Mouse (Mus musculus) heart, embryonic 12.5 days (tissue): Measurements from ENCODE around the gene Rnf167. TPM values are rescaled to one million over a fixed set of nuclear protein-coding genes. Genes with fewer than 3 reads are reported as not detected.

Experiments used
- ATAC-seq: fragments of 200-750 bp; cut with Nextera tagmentation; 2 replicates; pipeline ENCODE4 v1.8.0; 2017; ENCODE audit warnings: moderate TSS enrichment, moderate library complexity; ENCODE audit not compliant: insufficient number of reproducible peaks, low FRiP score
- H3K27ac ChIP-seq: fragments of 300-500 bp; sonication (generic); 2 replicates; pipeline ENCODE4 v1.5.1; 2016; ENCODE audit warnings: mild to moderate bottlenecking, moderate library complexity; ENCODE audit not compliant: poor library complexity, severe bottlenecking
- H3K27me3 ChIP-seq: fragments of 300-500 bp; sonication (generic); replicated peaks from 2 replicates; pipeline ENCODE4 v1.6.1; 2016; ENCODE audit warnings: mild to moderate bottlenecking, moderate library complexity
- H3K36me3 ChIP-seq: fragments of 300-500 bp; sonication (generic); 2 replicates; pipeline ENCODE4 v1.6.1; 2016; ENCODE audit warnings: mild to moderate bottlenecking, moderate library complexity
- H3K4me1 ChIP-seq: fragments of 300-500 bp; sonication (generic); replicated peaks from 2 replicates; pipeline ENCODE4 v1.6.1; 2016; ENCODE audit warnings: mild to moderate bottlenecking
- H3K4me2 ChIP-seq: fragments of 300-500 bp; sonication (generic); 2 replicates; pipeline ENCODE4 v1.6.1; 2016; ENCODE audit warnings: mild to moderate bottlenecking, moderate library complexity
- H3K4me3 ChIP-seq: fragments of 300-500 bp; sonication (generic); 2 replicates; pipeline ENCODE4 v1.5.1; 2016; ENCODE audit warnings: mild to moderate bottlenecking
- H3K9ac ChIP-seq: fragments of 300-500 bp; sonication (generic); 2 replicates; pipeline ENCODE4 v1.6.1; 2016; ENCODE audit warnings: mild to moderate bottlenecking, moderate library complexity
- H3K9me3 ChIP-seq: fragments of 300-500 bp; sonication (generic); replicated peaks from 2 replicates; pipeline ENCODE4 v1.6.1; 2016; ENCODE audit warnings: mild to moderate bottlenecking, moderate library complexity
- WGBS: fragments of 180-500 bp; shearing (Covaris S2); methylation state at CpG from one replicate; pipeline ENCODE4 v1.1.7; 2016; 5-methylcytosine and 5-hydroxymethylcytosine counted together
- polyA plus RNA-seq: library from polyadenylated mRNA; unstranded; fragments of >200 nt; fragmentation: Nextera tagmentation; extraction: Ambion mirVana; gene quantifications from 2 replicates; pipeline ENCODE4 v1.2.1, GENCODE M21; 2016

Rnf167 gene
- polyA plus RNA-seq, 1 experiment from 2014 or later: 67.4 TPM

- under 1% methylated on average over 61 of the region's 61 CpGs for WGBS
- Histone ChIP-seq H3K9ac (peak overlapping the region; percentile 94), H3K4me1 (peaks cover 61% of the 10 kb centered on the region), H3K27ac (peak overlapping the region; percentile 96), H3K4me3 (peak overlapping the region; percentile 78), H3K36me3 (peaks cover 38% of the 10 kb centered on the region), H3K4me2 (peak overlapping the region; percentile 82), H3K27me3 (no peaks in the 10 kb centered on the region), H3K9me3 (no peaks in the 10 kb centered on the region)
- peak; percentile 40 for ATAC-seq
Observed at GRCm38 (mm10) chr11:70655571-70656455, 8.8 kb downstream of the Rnf167 start.

GRCm38 (mm10) chr11:70656456-70656927 is 9.5 kb downstream of the Rnf167 start:
- WGBS: 4% methylated on average over 16 of the region's 16 CpGs
- peak; percentile 13; the same call in 1 of the 2 replicates for ATAC-seq
- H3K4me1 ChIP-seq: peaks cover 59% of the 10 kb centered on the region

GRCm38 (mm10) chr11:70656964-70657363 is 9.9 kb downstream of the Rnf167 start, which contains the start of gene Eno3:
TSS of gene Eno3 (plus strand) at chr11:70657202.
- 2% methylated on average over 3 of the region's 3 CpGs for WGBS
- ATAC-seq: no peak
- Histone ChIP-seq H3K27ac (peak within 1 kb of the TSS; percentile 96), H3K9me3 (no peaks in the 10 kb centered on the region), H3K4me2 (peak within 1 kb of the TSS; percentile 82), H3K36me3 (peaks cover 37% of the 10 kb centered on the region), H3K4me3 (peak within 1 kb of the TSS; percentile 78), H3K9ac (peak within 1 kb of the TSS; percentile 94), H3K4me1 (peaks cover 55% of the 10 kb centered on the region), H3K27me3 (no peaks in the 10 kb centered on the region)

More at GRCm38 (mm10) chr11:70656456-70656927, 9.5 kb downstream of the Rnf167 start:
- no peaks in the 10 kb centered on the region for H3K9me3 ChIP-seq
- H3K4me2 ChIP-seq: peak overlapping the region; percentile 82
- no peaks in the 10 kb centered on the region for H3K27me3 ChIP-seq
- peak overlapping the region; percentile 78 for H3K4me3 ChIP-seq
- peak overlapping the region; percentile 94 for H3K9ac ChIP-seq
- peaks cover 38% of the 10 kb centered on the region for H3K36me3 ChIP-seq
- peak overlapping the region; percentile 96 for H3K27ac ChIP-seq

GRCm38 (mm10) chr11:70657573-70657972 is 10.5 kb downstream of the Rnf167 start:
- no peaks in the 10 kb centered on the region for H3K9me3 ChIP-seq
- H3K4me2 ChIP-seq: peak overlapping the region; percentile 82
- H3K9ac ChIP-seq: peak overlapping the region; percentile 94
- peak overlapping the region; percentile 96 for H3K27ac ChIP-seq
- peaks cover 49% of the 10 kb centered on the region for H3K4me1 ChIP-seq
- WGBS: 36% methylated on average over 6 of the region's 6 CpGs
- H3K27me3 ChIP-seq: no peaks in the 10 kb centered on the region
- ATAC-seq: no peak
- H3K36me3 ChIP-seq: peaks cover 37% of the 10 kb centered on the region
- H3K4me3 ChIP-seq: peak overlapping the region; percentile 78

GRCm38 (mm10) chr11:70657991-70658390 is 11.0 kb downstream of the Rnf167 start:
- WGBS: 48% methylated on average over 9 of the region's 9 CpGs
- no peaks in the 10 kb centered on the region for H3K27me3 ChIP-seq
- H3K27ac ChIP-seq: peak overlapping the region; percentile 96
- peak overlapping the region; percentile 94 for H3K9ac ChIP-seq
- peak overlapping the region; percentile 82 for H3K4me2 ChIP-seq
- peak overlapping the region; percentile 78 for H3K4me3 ChIP-seq
- ATAC-seq: no peak
- peaks cover 38% of the 10 kb centered on the region for H3K36me3 ChIP-seq
- H3K9me3 ChIP-seq: no peaks in the 10 kb centered on the region
- peaks cover 45% of the 10 kb centered on the region for H3K4me1 ChIP-seq

- peaks cover 44% of the 10 kb centered on the region for H3K36me3 ChIP-seq
- peaks cover 45% of the 10 kb centered on the region for H3K4me1 ChIP-seq
- H3K4me3 ChIP-seq: peak overlapping the region; percentile 78
- no peaks in the 10 kb centered on the region for H3K27me3 ChIP-seq
- H3K27ac ChIP-seq: peak overlapping the region; percentile 39
- H3K4me2 ChIP-seq: peak overlapping the region; percentile 82
- ATAC-seq: no peak
- peak overlapping the region; percentile 94 for H3K9ac ChIP-seq
- no peaks in the 10 kb centered on the region for H3K9me3 ChIP-seq
- WGBS: 73% methylated on average over 5 of the region's 5 CpGs
Observed at GRCm38 (mm10) chr11:70658521-70658920, 11.5 kb downstream of the Rnf167 start.

GRCm38 (mm10) chr11:70658942-70659341 is 11.9 kb downstream of the Rnf167 start:
- peak overlapping the region; percentile 82 for H3K4me2 ChIP-seq
- H3K4me1 ChIP-seq: peaks cover 47% of the 10 kb centered on the region
- H3K27ac ChIP-seq: no peak overlapping the region
- peak overlapping the region; percentile 60; the same call in 1 of the 2 replicates for H3K9ac ChIP-seq
- WGBS: 59% methylated on average over 8 of the region's 8 CpGs
- H3K4me3 ChIP-seq: no peak overlapping the region
- peaks cover 48% of the 10 kb centered on the region for H3K36me3 ChIP-seq
- H3K27me3 ChIP-seq: no peaks in the 10 kb centered on the region
- no peak for ATAC-seq
- no peaks in the 10 kb centered on the region for H3K9me3 ChIP-seq

GRCm38 (mm10) chr11:70660571-70660970 is 13.5 kb downstream of the Rnf167 start:
- H3K36me3 ChIP-seq: peaks cover 62% of the 10 kb centered on the region
- peaks cover 51% of the 10 kb centered on the region for H3K4me1 ChIP-seq
- no peak overlapping the region for H3K4me2 ChIP-seq
- H3K9ac ChIP-seq: no peak overlapping the region
- no peaks in the 10 kb centered on the region for H3K9me3 ChIP-seq
- H3K4me3 ChIP-seq: no peak overlapping the region
- WGBS: 85% methylated on average over 8 of the region's 8 CpGs
- no peak for ATAC-seq
- H3K27ac ChIP-seq: no peak overlapping the region
- no peaks in the 10 kb centered on the region for H3K27me3 ChIP-seq

- peaks cover 36% of the 10 kb centered on the region for H3K4me1 ChIP-seq
- H3K4me2 ChIP-seq: no peak overlapping the region
- H3K27ac ChIP-seq: no peak overlapping the region
- H3K9me3 ChIP-seq: no peaks in the 10 kb centered on the region
- H3K27me3 ChIP-seq: no peaks in the 10 kb centered on the region
- 81% methylated on average over 8 of the region's 8 CpGs for WGBS
- peaks cover 79% of the 10 kb centered on the region for H3K36me3 ChIP-seq
- H3K4me3 ChIP-seq: no peak overlapping the region
- H3K9ac ChIP-seq: no peak overlapping the region
- ATAC-seq: no peak
Observed at GRCm38 (mm10) chr11:70663101-70663500, 16.1 kb downstream of the Rnf167 start.

GRCm38 (mm10) chr11:70663957-70664356 is 16.9 kb downstream of the Rnf167 start:
- Histone ChIP-seq H3K36me3 (peaks cover 78% of the 10 kb centered on the region), H3K27ac (0 out of 2 replicates have a peak overlapping the region, but pooled peaks have one; percentile 14)
- WGBS: 87% methylated on average over 6 of the region's 6 CpGs

GRCm38 (mm10) chr11:70664741-70665140 is 17.7 kb downstream of the Rnf167 start:
- 91% methylated on average over 9 of the region's 9 CpGs for WGBS
- H3K27ac ChIP-seq: no peak overlapping the region
- H3K36me3 ChIP-seq: peaks cover 70% of the 10 kb centered on the region

More at GRCm38 (mm10) chr11:70663957-70664356, 16.9 kb downstream of the Rnf167 start:
- Histone ChIP-seq H3K9me3 (no peaks in the 10 kb centered on the region), H3K4me3 (no peak overlapping the region), H3K27me3 (no peaks in the 10 kb centered on the region), H3K4me1 (peaks cover 27% of the 10 kb centered on the region), H3K4me2 (no peak overlapping the region), H3K9ac (no peak overlapping the region)
- no peak for ATAC-seq

More at GRCm38 (mm10) chr11:70664741-70665140, 17.7 kb downstream of the Rnf167 start:
- H3K4me3 ChIP-seq: no peak overlapping the region
- H3K27me3 ChIP-seq: no peaks in the 10 kb centered on the region
- H3K9ac ChIP-seq: no peak overlapping the region
- H3K4me1 ChIP-seq: peaks cover 21% of the 10 kb centered on the region
- no peaks in the 10 kb centered on the region for H3K9me3 ChIP-seq
- ATAC-seq: no peak
- no peak overlapping the region for H3K4me2 ChIP-seq
